Mouse (Mus musculus) effector memory CD4-positive, alpha-beta T cell, adult 5 months (primary cell): ENCODE measurements around the gene Tmem101. TPM values are rescaled to one million over a fixed set of nuclear protein-coding genes. Genes with fewer than 3 reads are reported as not detected.

ENCODE experiments used
- polyA plus RNA-seq: library from polyadenylated mRNA; unstranded; fragments of 100-300 nt; shearing (Covaris generic); gene quantifications from one replicate; pipeline ENCODE4 v1.2.1, GENCODE M21; 2017

Tmem101 gene
- 3.8 TPM for polyA plus RNA-seq

DNA sequence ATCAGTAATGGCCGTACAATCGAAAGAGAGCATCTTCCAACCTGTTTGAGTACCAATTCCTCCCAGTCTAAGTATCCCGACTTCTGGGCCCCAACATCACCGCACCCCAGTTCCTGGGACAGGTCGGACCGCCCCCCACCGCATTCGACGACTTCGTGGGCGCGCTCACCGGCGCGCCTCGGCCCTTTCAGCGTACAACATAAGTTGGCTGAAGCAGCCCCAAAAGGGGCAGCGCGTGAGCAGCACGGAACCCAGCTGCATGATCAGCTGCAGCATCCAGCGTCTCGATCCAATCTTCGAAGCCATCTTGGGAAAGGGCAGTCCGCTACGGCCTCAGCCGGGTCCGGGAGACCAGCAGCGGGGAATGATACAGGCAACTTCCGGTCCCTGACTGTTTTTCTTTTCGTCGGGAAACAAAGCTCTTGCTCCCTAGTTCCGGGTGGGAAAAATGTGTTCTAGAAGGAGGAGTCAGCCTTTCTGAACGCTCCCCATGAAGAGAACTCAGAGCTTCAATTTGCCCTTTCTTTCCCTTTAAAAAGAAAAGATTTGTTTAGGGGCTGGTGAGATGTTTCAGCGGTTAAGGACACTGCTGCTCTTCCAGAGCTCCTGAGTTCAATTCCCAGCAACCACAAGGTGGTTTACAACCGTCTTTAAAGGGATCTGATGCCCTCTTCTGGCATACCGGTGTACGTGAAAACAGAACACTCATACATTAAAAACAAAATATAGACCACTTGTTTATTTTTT lies at the start of gene Tmem101:
TSS of gene Tmem101 (minus strand) at position 366 of the 747 bp plus-strand sequence.

DNA sequence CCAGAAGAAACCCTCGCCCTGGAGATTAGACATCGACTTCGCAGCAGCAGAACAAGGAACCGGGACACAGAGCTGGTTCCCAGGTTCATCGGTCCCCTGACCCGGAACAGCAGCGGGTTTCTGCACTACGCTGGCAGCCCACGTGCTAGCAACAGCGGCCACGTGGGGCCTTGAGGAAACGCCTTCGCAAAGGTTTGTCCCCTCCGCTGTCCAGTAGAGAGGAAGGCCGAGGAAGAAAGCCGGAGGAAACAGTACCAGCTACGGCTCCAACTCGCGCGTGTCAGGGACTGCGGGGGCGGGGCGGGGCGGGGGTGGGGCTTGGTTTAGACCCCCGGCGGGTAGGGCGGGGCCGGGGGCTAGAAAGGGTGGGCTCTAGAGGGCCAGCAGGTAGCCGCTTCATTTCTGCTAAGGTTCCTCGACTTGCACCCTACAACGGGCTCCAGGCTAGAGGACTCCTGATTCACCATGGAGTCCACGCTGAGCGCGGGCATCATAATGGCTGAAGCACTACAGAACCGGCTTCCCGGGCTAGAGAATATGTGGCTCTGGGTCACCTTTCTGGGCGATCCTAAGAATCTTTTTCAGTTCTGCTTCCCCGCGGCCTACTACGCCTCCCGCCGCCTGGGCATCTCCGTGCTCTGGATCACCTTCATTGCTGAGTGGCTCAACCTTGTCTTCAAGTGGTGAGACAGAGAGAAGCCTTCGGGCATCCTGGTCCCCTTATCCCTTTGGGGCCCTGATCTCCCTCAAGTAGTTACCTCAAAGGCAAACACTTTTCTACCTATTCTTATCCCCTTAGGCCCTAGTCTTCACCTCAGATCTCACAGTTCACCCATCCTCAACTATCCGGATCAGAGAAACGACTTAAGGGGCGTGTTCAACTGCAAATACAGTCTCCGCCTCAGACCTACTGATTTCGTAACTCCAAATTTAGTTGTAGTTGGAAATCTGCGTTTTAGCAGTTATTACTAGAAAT lies 33.5 kb upstream of the Tmem101 start, which contains the start of gene G6pc3:
TSS of gene G6pc3 (plus strand) at position 160 of the 976 bp plus-strand sequence.

DNA sequence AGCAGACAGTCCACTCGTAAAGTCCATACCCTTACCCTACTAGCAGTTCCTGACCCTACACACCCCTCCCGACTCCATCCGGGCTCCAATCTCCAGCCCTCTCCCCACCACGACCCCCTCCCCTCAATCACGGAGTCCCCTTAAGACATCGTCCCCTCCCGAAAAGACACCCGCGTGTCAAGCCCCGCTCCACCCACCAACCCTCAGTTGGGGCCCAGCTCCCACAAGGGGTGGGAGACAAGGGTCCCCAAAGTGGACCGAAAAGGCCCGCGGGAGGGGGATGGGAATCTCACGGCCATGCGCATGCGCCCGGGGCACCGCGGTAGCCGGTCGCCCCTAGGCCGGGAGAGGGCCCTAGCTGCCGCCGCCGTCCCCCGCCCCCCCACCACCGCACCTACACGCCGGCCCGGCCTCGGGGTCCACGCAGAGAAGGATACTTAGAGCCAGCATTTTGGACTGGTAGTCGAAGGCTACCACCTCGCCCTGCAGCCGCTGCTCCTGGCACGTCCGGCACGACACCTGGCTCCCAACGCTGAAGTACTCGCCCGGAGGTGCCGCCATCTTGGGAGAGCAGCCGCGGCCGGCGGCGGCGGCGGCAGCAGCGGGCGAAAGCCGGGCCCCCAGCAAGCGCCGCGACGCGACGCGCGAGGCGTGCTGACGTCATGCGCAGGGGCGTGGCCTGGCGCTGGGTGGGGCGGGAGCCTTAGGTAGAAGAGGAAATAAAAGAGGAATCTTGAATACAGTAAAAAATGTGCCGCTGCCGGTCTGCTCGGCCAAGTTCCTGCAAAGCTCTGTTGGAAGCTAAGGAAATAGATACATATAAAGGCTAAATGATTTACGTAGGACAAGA lies 28.7 kb upstream of the Tmem101 start, which contains the start of gene Lsm12:
TSS of gene Lsm12 (minus strand) at position 651 of the 850 bp plus-strand sequence.

DNA sequence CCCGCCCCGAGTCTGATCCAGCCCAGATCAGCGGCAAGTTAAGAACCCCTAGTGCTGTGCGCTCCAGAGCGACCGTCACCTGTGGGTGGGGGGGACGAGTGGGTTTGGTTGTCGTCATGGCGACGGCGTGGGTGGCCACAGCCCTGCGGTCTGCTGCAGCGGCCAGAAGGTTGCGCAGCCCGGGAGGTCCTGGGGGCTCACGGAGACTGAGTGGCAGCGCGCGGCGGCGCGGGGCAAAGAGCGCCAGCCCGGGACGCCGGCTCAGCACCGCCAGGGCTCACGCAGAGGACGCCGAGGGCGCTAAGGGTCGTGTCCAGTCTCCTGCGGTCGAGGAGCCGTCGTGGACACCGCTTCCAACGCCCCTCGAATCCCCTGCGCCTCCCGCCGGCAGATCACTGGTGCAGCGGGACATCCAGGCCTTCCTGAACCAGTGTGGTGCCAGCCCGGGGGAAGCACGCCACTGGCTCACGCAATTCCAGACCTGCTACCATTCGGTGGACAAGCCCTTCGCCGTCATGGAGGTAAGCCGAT lies 10.7 kb downstream of the Tmem101 start, which contains the start of gene Nags:
TSS of gene Nags (plus strand) at position 43 of the 531 bp plus-strand sequence.

DNA sequence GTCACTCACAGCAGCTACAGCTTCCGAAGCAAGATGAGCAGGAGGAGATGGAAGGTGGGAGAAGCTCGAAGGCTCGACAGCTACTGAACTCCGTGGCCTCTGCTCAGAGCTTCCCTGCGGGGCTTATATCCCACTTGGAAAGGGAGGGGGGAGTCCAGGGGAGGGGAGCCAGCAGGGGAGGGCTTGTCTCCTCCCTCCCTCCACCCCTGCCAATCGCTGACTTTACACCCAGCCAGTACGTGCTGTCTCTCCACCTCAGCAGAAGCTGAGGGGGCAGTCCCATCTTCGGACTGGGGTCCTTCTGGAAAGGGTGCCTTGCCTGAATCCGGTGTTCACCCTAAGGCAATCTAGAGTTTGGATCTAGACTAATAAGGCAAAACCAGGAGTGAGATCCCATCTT lies 48.5 kb downstream of the Tmem101 start, which contains the start of gene Pyy:
TSS of gene Pyy (minus strand) at position 101 of the 400 bp plus-strand sequence.

Other genes with a start within 250 kb of the Tmem101 start
- not detected for gene Sost, start 189.4 kb downstream of the Tmem101 start, polyA plus RNA-seq
- not detected for gene Cfap97d1, start 172.1 kb downstream of the Tmem101 start, polyA plus RNA-seq
- gene Dusp3, start 169.4 kb downstream of the Tmem101 start, polyA plus RNA-seq, result 1.8 TPM
- gene Mpp3, start 127.9 kb downstream of the Tmem101 start, polyA plus RNA-seq, result not detected
- not detected for gene Cd300lg, start 114.9 kb downstream of the Tmem101 start, polyA plus RNA-seq
- gene Mpp2, start 67.9 kb downstream of the Tmem101 start, polyA plus RNA-seq, result 6.8 TPM
- gene Ppy, start 55.1 kb downstream of the Tmem101 start, polyA plus RNA-seq, result not detected
- not detected for gene Pyy, start 48.6 kb downstream of the Tmem101 start, polyA plus RNA-seq
- not detected for gene Nags, start 10.9 kb downstream of the Tmem101 start, polyA plus RNA-seq
- 76.2 TPM for gene Lsm12, start 28.9 kb upstream of the Tmem101 start, polyA plus RNA-seq
- 36.5 TPM for gene G6pc3, start 33.2 kb upstream of the Tmem101 start, polyA plus RNA-seq
- 46.4 TPM for gene Hdac5, start 73.8 kb upstream of the Tmem101 start, polyA plus RNA-seq
- gene BC030867, start 92.5 kb upstream of the Tmem101 start, polyA plus RNA-seq, result not detected
- gene Asb16, start 112.3 kb upstream of the Tmem101 start, polyA plus RNA-seq, result not detected
- gene Tmub2, start 128.5 kb upstream of the Tmem101 start, polyA plus RNA-seq, result 44.8 TPM
- gene Atxn7l3, start 140.2 kb upstream of the Tmem101 start, polyA plus RNA-seq, result 18.1 TPM
- 110 TPM for gene Ubtf, start 163.3 kb upstream of the Tmem101 start, polyA plus RNA-seq
- gene Slc4a1, start 209.8 kb upstream of the Tmem101 start, polyA plus RNA-seq, result not detected
- gene Rundc3a, start 237.0 kb upstream of the Tmem101 start, polyA plus RNA-seq, result 6.6 TPM